8 mouse cellular contexts compared by ENCODE assay signal in the genomic region with DNA sequence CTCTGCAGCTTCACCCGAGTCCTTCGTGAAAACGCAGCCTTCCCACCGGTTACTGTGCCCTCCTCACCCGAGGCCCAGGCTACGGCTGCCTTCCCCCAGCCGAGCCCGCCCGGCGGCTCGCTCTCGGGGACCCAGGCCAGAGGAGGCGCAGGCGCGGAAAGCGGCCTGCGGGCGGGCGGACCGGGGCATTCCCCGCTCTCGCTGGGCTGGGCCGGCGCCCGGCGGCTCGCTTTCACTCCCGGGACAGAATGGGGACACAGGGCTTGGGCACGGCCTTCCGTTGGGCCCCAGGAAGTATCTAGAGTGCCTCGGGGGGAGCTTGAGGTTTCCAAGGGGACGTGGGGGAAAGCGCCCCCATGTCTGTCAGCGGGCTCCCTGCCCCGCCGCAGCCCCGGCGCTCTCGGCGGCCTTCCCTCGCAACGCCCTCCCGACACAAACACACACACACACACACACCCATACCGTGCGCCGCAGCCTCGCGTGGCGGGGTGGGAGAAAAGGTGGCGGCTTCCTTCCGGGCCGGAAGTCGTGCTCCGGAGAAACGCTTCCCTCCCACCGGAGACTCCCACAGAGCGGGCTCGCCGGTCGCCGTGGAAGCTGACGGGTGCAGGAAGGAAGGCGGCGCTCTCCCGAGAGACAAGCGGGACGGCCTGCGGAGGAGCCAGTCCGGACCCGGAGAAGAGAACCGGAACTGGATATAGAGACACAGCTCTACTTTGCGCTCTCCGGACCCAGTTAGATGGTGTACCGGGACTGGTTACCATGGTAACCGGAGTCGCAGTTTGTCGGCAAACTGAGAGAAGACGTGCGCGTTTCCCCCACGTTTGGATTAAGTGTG. TPM values are rescaled to one million over a fixed set of nuclear protein-coding genes. Genes with fewer than 3 reads are reported as not detected.
A peak's percentile ranks its signal among the peaks of the same experiment; 100 is the strongest.
DNase-seq lines count a peak whose midpoint lies in the region; ATAC-seq lines count a peak whose summit lies in the region.

A gene (plus strand): TSS at position 556 of the 838 bp plus-strand sequence.
A gene (minus strand): TSS at position 699 of the 838 bp plus-strand sequence.

- peak within 1 kb of the TSS; percentile 96 for H3K27ac ChIP-seq in hindbrain, embryonic 13.5 days

- H3K4me1 ChIP-seq in hindbrain, embryonic 13.5 days (replicated peaks) = peaks cover 25% of the 10 kb centered on the region

- no peaks in the 10 kb centered on the region for H3K27me3 ChIP-seq in hindbrain, embryonic 13.5 days

- peak; percentile 93 for DNase-seq in NIH3T3 (ENCODE audit: low read depth)
- DNase-seq in cerebellum, postnatal 10 days = peak; percentile 93 to 94
- peak; percentile 83 to 85 for DNase-seq in frontal cortex, postnatal 14 days (ENCODE audit: low spot score in 2 of 2)
- peak; percentile 88 to 89 for DNase-seq in layer of hippocampus, postnatal 36 days
- DNase-seq in lung, postnatal 36 days = peak; percentile 94
- peak; percentile 95 for DNase-seq in retina, postnatal 1 day
- peak; percentile 71 to 87 for DNase-seq in urinary bladder, adult 18-20 months (ENCODE audit: low spot score in 2 of 2)

- peak; percentile 96 for ATAC-seq in hindbrain, embryonic 13.5 days (ENCODE audit: low FRiP score)

- WGBS in hindbrain, embryonic 13.5 days = under 1% methylated on average over 80 of the region's 81 CpGs

- no peaks in the 10 kb centered on the region for H3K9me3 ChIP-seq in hindbrain, embryonic 13.5 days

- H3K9ac ChIP-seq in hindbrain, embryonic 13.5 days = peak within 1 kb of the TSS; percentile 97

- peak within 1 kb of the TSS; percentile 100 for H3K4me3 ChIP-seq in hindbrain, embryonic 13.5 days

- peak within 1 kb of the TSS; percentile 90 for H3K4me2 ChIP-seq in hindbrain, embryonic 13.5 days

- peaks cover 33% of the 10 kb centered on the region for H3K36me3 ChIP-seq in hindbrain, embryonic 13.5 days

RNA-seq across cellular contexts. Expression of the first gene that starts in this region (rescaled TPM):
- polyA plus RNA-seq in hindbrain, embryonic 13.5 days (2015; fragmentation: Nextera tagmentation; extraction: Ambion mirVana) = 5.7 and 7.5 TPM in 2 replicates
- 1 to 10 TPM; 2.2 to 3.0 TPM for total RNA-seq in layer of hippocampus, postnatal 36 days (2021)

RNA-seq across cellular contexts. Expression of the second gene that starts in this region (rescaled TPM):
- polyA plus RNA-seq in hindbrain, embryonic 13.5 days (2015; fragmentation: Nextera tagmentation; extraction: Ambion mirVana) = 24.5 and 25.9 TPM in 2 replicates
- total RNA-seq in layer of hippocampus, postnatal 36 days (2021) = 10 to 100 TPM; 18.3 to 22.7 TPM

Comparison
In these comparisons a context has a peak if more than half of its experiments do, and no peak if none do; other contexts are left out.
1. Peak in every context shown above with its lines: DNase-seq, ATAC-seq, H3K4me3 ChIP-seq and H3K27ac ChIP-seq.